Mouse (Mus musculus): Measurements from ENCODE around the gene Unc5c. TPM values are rescaled to one million over a fixed set of nuclear protein-coding genes. Genes with fewer than 3 reads are reported as not detected.

The Unc5c gene
- polyA plus RNA-seq, 1 experiment from 2014 or later: 5.3 TPM

- Histone ChIP-seq H3K4me2 (ENCODE audit: low read depth, low read length, severe bottlenecking) (no peak overlapping the region), H3K9me3 (ENCODE audit: control insufficient read depth, low read length) (no peaks in the 10 kb centered on the region), H3K36me3 (ENCODE audit: control insufficient read depth, insufficient read depth, low read length) (no peaks in the 10 kb centered on the region), H3K4me1 (replicated peaks; ENCODE audit: control insufficient read depth, insufficient read depth, low read length) (no peaks in the 10 kb centered on the region), H3K9ac (ENCODE audit: low read length) (no peak overlapping the region), H3K4me3 (ENCODE audit: low read depth, low read length) (no peak overlapping the region), H3K27ac (ENCODE audit: low read depth, low read length) (no peak overlapping the region), H3K27me3 (ENCODE audit: control insufficient read depth, insufficient read depth, low read length) (no peaks in the 10 kb centered on the region)
- no peak for DNase-seq (ENCODE audit: low spot score)
- no peak for ATAC-seq (replicated peaks; ENCODE audit: low FRiP score)
- WGBS: 93% methylated on average over 5 of the region's 5 CpGs
Observed at GRCm38 (mm10) chr3:141533861-141534260, 68.8 kb downstream of the Unc5c start.

- WGBS: 82% methylated on average over 5 of the region's 5 CpGs
- H3K36me3 ChIP-seq (ENCODE audit: control insufficient read depth, insufficient read depth, low read length): no peaks in the 10 kb centered on the region
- ATAC-seq (replicated peaks; ENCODE audit: low FRiP score) (no peak), DNase-seq (ENCODE audit: low spot score) (no peak)
- H3K4me3 ChIP-seq (ENCODE audit: low read depth, low read length): no peak overlapping the region
- H3K27ac ChIP-seq (ENCODE audit: low read depth, low read length): no peak overlapping the region
- H3K4me2 ChIP-seq (ENCODE audit: low read depth, low read length, severe bottlenecking): no peak overlapping the region
- H3K4me1 ChIP-seq (replicated peaks; ENCODE audit: control insufficient read depth, insufficient read depth, low read length): no peaks in the 10 kb centered on the region
- no peaks in the 10 kb centered on the region for H3K9me3 ChIP-seq (ENCODE audit: control insufficient read depth, low read length)
- H3K27me3 ChIP-seq (ENCODE audit: control insufficient read depth, insufficient read depth, low read length): no peaks in the 10 kb centered on the region
- no peak overlapping the region for H3K9ac ChIP-seq (ENCODE audit: low read length)
Observed at GRCm38 (mm10) chr3:141536857-141537256, 71.8 kb downstream of the Unc5c start.

- H3K27ac ChIP-seq (ENCODE audit: low read depth, low read length): no peak overlapping the region
- ATAC-seq (replicated peaks; ENCODE audit: low FRiP score): no peak
- H3K4me2 ChIP-seq (ENCODE audit: low read depth, low read length, severe bottlenecking): no peak overlapping the region
- no peaks in the 10 kb centered on the region for H3K36me3 ChIP-seq (ENCODE audit: control insufficient read depth, insufficient read depth, low read length)
- 88% methylated on average over 1 of the region's 1 CpGs for WGBS
- DNase-seq (ENCODE audit: low spot score): no peak
- no peak overlapping the region for H3K9ac ChIP-seq (ENCODE audit: low read length)
- H3K4me3 ChIP-seq (ENCODE audit: low read depth, low read length): no peak overlapping the region
- no peaks in the 10 kb centered on the region for H3K9me3 ChIP-seq (ENCODE audit: control insufficient read depth, low read length)
- no peaks in the 10 kb centered on the region for H3K27me3 ChIP-seq (ENCODE audit: control insufficient read depth, insufficient read depth, low read length)
- H3K4me1 ChIP-seq (replicated peaks; ENCODE audit: control insufficient read depth, insufficient read depth, low read length): no peaks in the 10 kb centered on the region
Observed at GRCm38 (mm10) chr3:141538120-141538519, 73.1 kb downstream of the Unc5c start.

GRCm38 (mm10) chr3:141540749-141541148 is 75.7 kb downstream of the Unc5c start:
- Histone ChIP-seq H3K9me3 (ENCODE audit: control insufficient read depth, low read length) (no peaks in the 10 kb centered on the region), H3K27ac (ENCODE audit: low read depth, low read length) (no peak overlapping the region), H3K27me3 (ENCODE audit: control insufficient read depth, insufficient read depth, low read length) (no peaks in the 10 kb centered on the region), H3K9ac (ENCODE audit: low read length) (no peak overlapping the region), H3K4me2 (ENCODE audit: low read depth, low read length, severe bottlenecking) (no peak overlapping the region), H3K4me3 (ENCODE audit: low read depth, low read length) (no peak overlapping the region), H3K36me3 (ENCODE audit: control insufficient read depth, insufficient read depth, low read length) (no peaks in the 10 kb centered on the region), H3K4me1 (replicated peaks; ENCODE audit: control insufficient read depth, insufficient read depth, low read length) (no peaks in the 10 kb centered on the region)
- 69% methylated on average over 7 of the region's 7 CpGs for WGBS
- ATAC-seq (replicated peaks; ENCODE audit: low FRiP score) (no peak), DNase-seq (ENCODE audit: low spot score) (no peak)

- Histone ChIP-seq H3K4me3 (ENCODE audit: low read depth, low read length) (no peak overlapping the region), H3K4me2 (ENCODE audit: low read depth, low read length, severe bottlenecking) (no peak overlapping the region), H3K4me1 (replicated peaks; ENCODE audit: control insufficient read depth, insufficient read depth, low read length) (peaks cover 6% of the 10 kb centered on the region), H3K27ac (ENCODE audit: low read depth, low read length) (no peak overlapping the region), H3K9ac (ENCODE audit: low read length) (no peak overlapping the region), H3K9me3 (ENCODE audit: control insufficient read depth, low read length) (no peaks in the 10 kb centered on the region), H3K27me3 (ENCODE audit: control insufficient read depth, insufficient read depth, low read length) (no peaks in the 10 kb centered on the region), H3K36me3 (ENCODE audit: control insufficient read depth, insufficient read depth, low read length) (no peaks in the 10 kb centered on the region)
- WGBS: 39% methylated on average over 5 of the region's 5 CpGs
- peak; percentile 60 for ATAC-seq (replicated peaks; ENCODE audit: low FRiP score)
- DNase-seq (ENCODE audit: low spot score): no peak
Observed at GRCm38 (mm10) chr3:141547341-141547814, 82.4 kb downstream of the Unc5c start.

GRCm38 (mm10) chr3:141549661-141550060 is 84.6 kb downstream of the Unc5c start:
- Histone ChIP-seq H3K36me3 (ENCODE audit: control insufficient read depth, insufficient read depth, low read length) (no peaks in the 10 kb centered on the region), H3K4me3 (ENCODE audit: low read depth, low read length) (no peak overlapping the region), H3K27me3 (ENCODE audit: control insufficient read depth, insufficient read depth, low read length) (no peaks in the 10 kb centered on the region), H3K9ac (ENCODE audit: low read length) (no peak overlapping the region), H3K4me1 (replicated peaks; ENCODE audit: control insufficient read depth, insufficient read depth, low read length) (peaks cover 6% of the 10 kb centered on the region), H3K27ac (ENCODE audit: low read depth, low read length) (no peak overlapping the region), H3K4me2 (ENCODE audit: low read depth, low read length, severe bottlenecking) (no peak overlapping the region), H3K9me3 (ENCODE audit: control insufficient read depth, low read length) (no peaks in the 10 kb centered on the region)
- ATAC-seq (replicated peaks; ENCODE audit: low FRiP score) (0 out of 2 replicates have a peak, but pooled peaks have one; percentile 45), DNase-seq (ENCODE audit: low spot score) (no peak)
- 21% methylated on average over 3 of the region's 3 CpGs for WGBS

GRCm38 (mm10) chr3:141552960-141553359 is 87.9 kb downstream of the Unc5c start:
- H3K27me3 ChIP-seq (ENCODE audit: control insufficient read depth, insufficient read depth, low read length): no peaks in the 10 kb centered on the region
- H3K27ac ChIP-seq (ENCODE audit: low read depth, low read length): no peak overlapping the region
- 92% methylated on average over 1 of the region's 1 CpGs for WGBS
- peaks cover 4% of the 10 kb centered on the region; the same call in 1 of the 2 replicates for H3K4me1 ChIP-seq (replicated peaks; ENCODE audit: control insufficient read depth, insufficient read depth, low read length)
- H3K9me3 ChIP-seq (ENCODE audit: control insufficient read depth, low read length): no peaks in the 10 kb centered on the region
- no peak overlapping the region for H3K4me2 ChIP-seq (ENCODE audit: low read depth, low read length, severe bottlenecking)
- no peak overlapping the region for H3K4me3 ChIP-seq (ENCODE audit: low read depth, low read length)
- H3K9ac ChIP-seq (ENCODE audit: low read length): no peak overlapping the region
- no peaks in the 10 kb centered on the region for H3K36me3 ChIP-seq (ENCODE audit: control insufficient read depth, insufficient read depth, low read length)
- no peak for ATAC-seq (replicated peaks; ENCODE audit: low FRiP score)
- DNase-seq (ENCODE audit: low spot score): no peak

GRCm38 (mm10) chr3:141557072-141557471 is 92.1 kb downstream of the Unc5c start:
- ATAC-seq (replicated peaks; ENCODE audit: low FRiP score): no peak
- peaks cover 2% of the 10 kb centered on the region; the same call in 1 of the 2 replicates for H3K4me1 ChIP-seq (replicated peaks; ENCODE audit: control insufficient read depth, insufficient read depth, low read length)
- H3K9ac ChIP-seq (ENCODE audit: low read length): no peak overlapping the region
- no peaks in the 10 kb centered on the region for H3K36me3 ChIP-seq (ENCODE audit: control insufficient read depth, insufficient read depth, low read length)
- no peaks in the 10 kb centered on the region for H3K27me3 ChIP-seq (ENCODE audit: control insufficient read depth, insufficient read depth, low read length)
- 82% methylated on average over 5 of the region's 5 CpGs for WGBS
- no peaks in the 10 kb centered on the region for H3K9me3 ChIP-seq (ENCODE audit: control insufficient read depth, low read length)
- no peak overlapping the region for H3K4me2 ChIP-seq (ENCODE audit: low read depth, low read length, severe bottlenecking)
- no peak overlapping the region for H3K4me3 ChIP-seq (ENCODE audit: low read depth, low read length)
- no peak for DNase-seq (ENCODE audit: low spot score)
- no peak overlapping the region for H3K27ac ChIP-seq (ENCODE audit: low read depth, low read length)

- Histone ChIP-seq H3K9me3 (ENCODE audit: control insufficient read depth, low read length) (no peaks in the 10 kb centered on the region), H3K4me3 (ENCODE audit: low read depth, low read length) (no peak overlapping the region), H3K27ac (ENCODE audit: low read depth, low read length) (no peak overlapping the region), H3K4me1 (replicated peaks; ENCODE audit: control insufficient read depth, insufficient read depth, low read length) (no peaks in the 10 kb centered on the region; the same call in 1 of the 2 replicates), H3K36me3 (ENCODE audit: control insufficient read depth, insufficient read depth, low read length) (no peaks in the 10 kb centered on the region), H3K4me2 (ENCODE audit: low read depth, low read length, severe bottlenecking) (no peak overlapping the region), H3K27me3 (ENCODE audit: control insufficient read depth, insufficient read depth, low read length) (peaks cover 30% of the 10 kb centered on the region), H3K9ac (ENCODE audit: low read length) (no peak overlapping the region)
- 73% methylated on average over 6 of the region's 6 CpGs for WGBS
- DNase-seq (ENCODE audit: low spot score): no peak
- no peak for ATAC-seq (replicated peaks; ENCODE audit: low FRiP score)
Observed at GRCm38 (mm10) chr3:141575076-141575688, 110.2 kb downstream of the Unc5c start.

All from forebrain, embryonic 11.5 days (tissue).